Mouse (Mus musculus): ENCODE data around the gene Lpgat1. TPM values are rescaled to one million over a fixed set of nuclear protein-coding genes. Genes with fewer than 3 reads are reported as not detected.

Lpgat1 gene
- polyA plus RNA-seq, 2 experiments: 4.3 to 7.7 TPM

DNA sequence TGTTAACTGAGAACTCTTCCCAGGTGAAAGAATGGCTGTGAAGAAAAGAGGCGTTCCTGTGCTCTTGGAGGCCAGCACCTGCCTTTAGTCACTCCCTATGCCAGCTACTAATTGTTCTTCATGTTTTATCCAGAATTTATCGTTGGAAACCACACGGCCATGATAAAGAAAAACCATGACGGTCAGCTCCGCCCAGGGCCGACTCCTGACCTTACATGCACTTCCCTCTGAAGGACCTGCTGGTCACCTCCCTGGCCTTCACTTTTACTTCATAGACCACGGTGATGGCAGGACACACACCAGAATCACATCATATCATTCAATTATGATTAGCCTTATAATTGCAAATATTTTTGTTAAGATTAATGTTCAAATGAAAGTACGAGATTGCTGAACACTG, 57.5 kb downstream of the Lpgat1 start:
- H3K4me3 ChIP-seq (ENCODE audit: insufficient read depth in 1 of 2, low read depth in 2 of 2, low read length in 2 of 2): no peak overlapping the region
- H3K9me3 ChIP-seq (ENCODE audit: control insufficient read depth, low read length): no peaks in the 10 kb centered on the region
- ATAC-seq (ENCODE audit: insufficient read depth): no peak
- TF ChIP-seq EP300 (IDR thresholded peaks at IDR 0.05; ENCODE audit: low read depth): no peak
- TF ChIP-seq CTCF (IDR thresholded peaks at IDR 0.05; ENCODE audit: low read depth): no peak
- H3K9ac ChIP-seq (replicated peaks): no peak overlapping the region
- 66% methylated on average over 8 of the region's 8 CpGs for WGBS (ENCODE audit: insufficient replicate concordance)
- no peak overlapping the region for H3K4me2 ChIP-seq (ENCODE audit: low read depth)
- no peak overlapping the region for H3K27ac ChIP-seq
- DNase-seq (ENCODE audit: low read depth in 3 of 3, low spot score in 3 of 3): no peak
- H3K4me1 ChIP-seq (replicated peaks; ENCODE audit: control insufficient read depth in 2 of 2, insufficient read depth in 2 of 2, low read length in 1 of 2): no peaks in the 10 kb centered on the region
- H3K27me3 ChIP-seq (ENCODE audit: control insufficient read depth, insufficient read depth, low read length): no peaks in the 10 kb centered on the region
- no peaks in the 10 kb centered on the region for H3K36me3 ChIP-seq (replicated peaks; ENCODE audit: control insufficient read depth, insufficient read depth, low read depth)

DNA sequence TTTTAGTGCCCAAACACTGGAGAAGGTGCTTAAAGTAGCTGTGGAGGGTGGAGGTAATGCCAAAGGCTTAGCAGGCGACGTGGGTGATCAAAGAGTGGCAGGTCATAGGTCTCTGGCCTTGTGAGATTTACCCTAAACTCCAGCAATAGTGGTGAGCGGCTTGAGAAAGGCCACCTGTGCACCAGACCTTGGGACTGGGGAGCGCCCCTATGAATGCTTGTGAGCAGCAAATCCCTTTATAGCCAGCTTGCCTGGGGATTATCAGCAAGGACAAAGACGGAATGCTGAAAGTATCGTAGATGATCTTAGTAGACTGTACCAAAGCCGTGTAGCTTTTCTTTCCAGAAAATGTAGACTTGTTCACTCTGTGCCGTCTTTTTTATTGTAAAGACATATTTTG, 59.9 kb downstream of the Lpgat1 start:
- TF ChIP-seq CTCF (IDR thresholded peaks at IDR 0.05; ENCODE audit: low read depth): no peak
- no peak for TF ChIP-seq EP300 (IDR thresholded peaks at IDR 0.05; ENCODE audit: low read depth)
- Histone ChIP-seq H3K4me1 (replicated peaks; ENCODE audit: control insufficient read depth in 2 of 2, insufficient read depth in 2 of 2, low read length in 1 of 2) (no peaks in the 10 kb centered on the region), H3K9ac (replicated peaks) (no peak overlapping the region), H3K4me2 (ENCODE audit: low read depth) (no peak overlapping the region), H3K9me3 (ENCODE audit: control insufficient read depth, low read length) (no peaks in the 10 kb centered on the region), H3K4me3 (ENCODE audit: insufficient read depth in 1 of 2, low read depth in 2 of 2, low read length in 2 of 2) (no peak overlapping the region), H3K27me3 (ENCODE audit: control insufficient read depth, insufficient read depth, low read length) (no peaks in the 10 kb centered on the region), H3K27ac (no peak overlapping the region), H3K36me3 (replicated peaks; ENCODE audit: control insufficient read depth, insufficient read depth, low read depth) (no peaks in the 10 kb centered on the region)
- 72% methylated on average over 8 of the region's 8 CpGs for WGBS (ENCODE audit: insufficient replicate concordance)
- no peak for ATAC-seq (ENCODE audit: insufficient read depth)
- DNase-seq (ENCODE audit: low read depth in 3 of 3, low spot score in 3 of 3): no peak

DNA sequence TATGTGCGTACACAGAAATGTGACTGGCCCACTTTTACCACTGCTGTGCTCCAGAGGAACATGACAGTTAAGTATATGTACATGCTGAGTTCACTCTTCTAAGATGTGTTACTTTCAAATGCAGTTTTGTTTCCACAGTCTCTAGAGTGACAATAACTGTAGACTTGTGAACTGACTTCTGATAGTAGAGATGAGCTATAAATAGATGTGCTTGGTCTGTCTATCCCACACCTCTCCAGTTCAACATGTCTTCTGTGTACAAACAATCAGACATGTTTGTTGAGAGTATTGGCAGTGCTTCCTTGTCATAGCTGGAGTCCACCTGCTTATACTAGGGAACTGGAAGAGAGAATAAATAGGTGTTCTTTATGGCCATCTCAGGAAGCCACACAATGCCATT, 62.8 kb downstream of the Lpgat1 start:
- 82% methylated on average over 1 of the region's 1 CpGs for WGBS (ENCODE audit: insufficient replicate concordance)

DNA sequence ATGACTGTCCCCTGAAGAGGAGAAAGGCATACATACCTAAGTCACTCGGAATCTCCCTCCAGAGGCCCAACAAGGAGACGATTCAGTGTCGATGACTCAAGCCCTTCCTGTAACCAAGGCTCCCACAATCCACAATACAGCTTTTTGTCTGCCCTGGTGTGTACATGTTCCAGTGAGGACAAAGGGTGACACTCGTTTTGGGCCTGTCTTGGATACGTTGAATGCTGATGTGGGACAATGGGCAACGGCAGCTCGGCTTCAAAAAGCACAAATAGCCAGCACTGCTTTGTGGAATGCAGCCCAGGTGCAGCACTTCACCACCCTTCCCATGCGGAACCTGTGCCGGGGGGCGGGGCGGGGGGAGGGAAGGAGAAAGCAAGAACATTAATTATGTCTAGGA, 67.5 kb downstream of the Lpgat1 start:
- DNase-seq (ENCODE audit: low read depth in 3 of 3, low spot score in 3 of 3) (no peak), ATAC-seq (ENCODE audit: insufficient read depth) (no peak)
- H3K4me3 ChIP-seq (ENCODE audit: insufficient read depth in 1 of 2, low read depth in 2 of 2, low read length in 2 of 2): no peak overlapping the region
- H3K4me1 ChIP-seq (replicated peaks; ENCODE audit: control insufficient read depth in 2 of 2, insufficient read depth in 2 of 2, low read length in 1 of 2): no peaks in the 10 kb centered on the region
- no peaks in the 10 kb centered on the region for H3K27me3 ChIP-seq (ENCODE audit: control insufficient read depth, insufficient read depth, low read length)
- WGBS (ENCODE audit: insufficient replicate concordance): 68% methylated on average over 11 of the region's 11 CpGs
- no peak overlapping the region for H3K27ac ChIP-seq
- no peak overlapping the region for H3K4me2 ChIP-seq (ENCODE audit: low read depth)
- H3K9me3 ChIP-seq (ENCODE audit: control insufficient read depth, low read length): no peaks in the 10 kb centered on the region
- TF ChIP-seq CTCF (IDR thresholded peaks at IDR 0.05; ENCODE audit: low read depth): no peak
- no peak for TF ChIP-seq EP300 (IDR thresholded peaks at IDR 0.05; ENCODE audit: low read depth)
- no peak overlapping the region for H3K9ac ChIP-seq (replicated peaks)
- H3K36me3 ChIP-seq (replicated peaks; ENCODE audit: control insufficient read depth, insufficient read depth, low read depth): no peaks in the 10 kb centered on the region

More for the DNA sequence above, 62.8 kb downstream of the Lpgat1 start:
- ATAC-seq (ENCODE audit: insufficient read depth): no peak
- no peaks in the 10 kb centered on the region for H3K9me3 ChIP-seq (ENCODE audit: control insufficient read depth, low read length)
- TF ChIP-seq EP300 (IDR thresholded peaks at IDR 0.05; ENCODE audit: low read depth) (no peak), CTCF (IDR thresholded peaks at IDR 0.05; ENCODE audit: low read depth) (no peak)
- no peaks in the 10 kb centered on the region for H3K4me1 ChIP-seq (replicated peaks; ENCODE audit: control insufficient read depth in 2 of 2, insufficient read depth in 2 of 2, low read length in 1 of 2)
- H3K27me3 ChIP-seq (ENCODE audit: control insufficient read depth, insufficient read depth, low read length): no peaks in the 10 kb centered on the region
- DNase-seq (ENCODE audit: low read depth in 3 of 3, low spot score in 3 of 3): no peak
- H3K4me3 ChIP-seq (ENCODE audit: insufficient read depth in 1 of 2, low read depth in 2 of 2, low read length in 2 of 2): no peak overlapping the region
- H3K9ac ChIP-seq (replicated peaks): no peak overlapping the region
- no peak overlapping the region for H3K4me2 ChIP-seq (ENCODE audit: low read depth)
- no peak overlapping the region for H3K27ac ChIP-seq
- no peaks in the 10 kb centered on the region for H3K36me3 ChIP-seq (replicated peaks; ENCODE audit: control insufficient read depth, insufficient read depth, low read depth)

DNA sequence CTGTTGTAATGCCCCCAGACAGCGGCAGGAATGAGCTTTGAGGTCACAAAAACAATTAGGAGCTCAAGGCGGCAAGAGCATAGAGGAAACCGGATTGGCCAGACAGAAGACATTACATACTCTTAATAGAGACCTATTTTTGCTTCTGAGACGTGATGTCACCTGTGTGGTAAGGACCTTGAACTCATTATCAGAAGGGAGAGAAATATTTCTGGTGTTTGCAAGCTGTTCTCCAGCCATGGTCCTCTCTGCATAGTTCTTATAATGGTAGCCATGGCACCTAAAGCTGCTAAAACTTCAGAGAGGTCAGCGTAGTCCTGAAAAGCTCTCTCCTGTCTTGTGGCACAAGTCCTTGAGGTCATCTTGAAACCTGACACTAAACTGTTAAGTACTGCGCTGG, 68.6 kb downstream of the Lpgat1 start:
- H3K36me3 ChIP-seq (replicated peaks; ENCODE audit: control insufficient read depth, insufficient read depth, low read depth): no peaks in the 10 kb centered on the region

More for the DNA sequence above, 68.6 kb downstream of the Lpgat1 start:
- no peak overlapping the region for H3K4me2 ChIP-seq (ENCODE audit: low read depth)
- H3K27ac ChIP-seq: no peak overlapping the region
- DNase-seq (ENCODE audit: low read depth in 3 of 3, low spot score in 3 of 3): no peak
- H3K4me3 ChIP-seq (ENCODE audit: insufficient read depth in 1 of 2, low read depth in 2 of 2, low read length in 2 of 2): no peak overlapping the region
- no peaks in the 10 kb centered on the region for H3K9me3 ChIP-seq (ENCODE audit: control insufficient read depth, low read length)
- no peak for TF ChIP-seq CTCF (IDR thresholded peaks at IDR 0.05; ENCODE audit: low read depth)
- TF ChIP-seq EP300 (IDR thresholded peaks at IDR 0.05; ENCODE audit: low read depth): no peak
- no peak for ATAC-seq (ENCODE audit: insufficient read depth)
- no peak overlapping the region for H3K9ac ChIP-seq (replicated peaks)
- 47% methylated on average over 6 of the region's 6 CpGs for WGBS (ENCODE audit: insufficient replicate concordance)
- no peaks in the 10 kb centered on the region for H3K4me1 ChIP-seq (replicated peaks; ENCODE audit: control insufficient read depth in 2 of 2, insufficient read depth in 2 of 2, low read length in 1 of 2)
- H3K27me3 ChIP-seq (ENCODE audit: control insufficient read depth, insufficient read depth, low read length): no peaks in the 10 kb centered on the region
